Mouse (Mus musculus) liver, embryonic 14.5 days (tissue): ENCODE data around the gene Tcte1. TPM values are rescaled to one million over a fixed set of nuclear protein-coding genes. Genes with fewer than 3 reads are reported as not detected.

ENCODE experiments used
- ATAC-seq: fragments of 200-750 bp; cut with Nextera tagmentation; 2 replicates; pipeline ENCODE4 v1.8.0; 2017; ENCODE audit warnings: moderate number of reproducible peaks, mild to moderate bottlenecking, moderate library complexity; ENCODE audit not compliant: insufficient read depth
- DNase-seq, 3 experiments: peaks; one replicate each; pipeline ENCODE4 v3.0.0-alpha.2; 2012 to 2013; ENCODE audit warnings: low read depth in 3 of 3, low spot score in 3 of 3
- H3K27ac ChIP-seq: fragments of 300-500 bp; sonication (generic); 2 replicates; pipeline ENCODE4 v1.5.1; 2014; ENCODE audit warnings: moderate library complexity, mild to moderate bottlenecking, control low read depth, inconsistent platforms
- H3K27me3 ChIP-seq: fragments of 300-500 bp; sonication (generic); 2 replicates; pipeline ENCODE4 v1.6.1; 2014; ENCODE audit warnings: mild to moderate bottlenecking, low read length, moderate library complexity; ENCODE audit not compliant: control insufficient read depth, insufficient read depth
- H3K36me3 ChIP-seq: fragments of 300-500 bp; sonication (generic); replicated peaks from 2 replicates; pipeline ENCODE4 v1.6.1; 2014; ENCODE audit warnings: low read depth; ENCODE audit not compliant: control insufficient read depth, insufficient read depth
- H3K4me1 ChIP-seq, 2 experiments: fragments of 200-500 bp in 1 of 2; fragments of 300-500 bp in 1 of 2; sonication (generic) in 1 of 2; replicated peaks; 2 replicates each; pipeline ENCODE4 v1.6.1; 2012 to 2014; ENCODE audit warnings: antibody characterized with exemption in 1 of 2, inconsistent platforms in 1 of 2, low read length in 1 of 2; ENCODE audit not compliant: control insufficient read depth in 2 of 2, insufficient read depth in 2 of 2
- H3K4me2 ChIP-seq: fragments of 300-500 bp; sonication (generic); 2 replicates; pipeline ENCODE4 v1.6.1; 2014; ENCODE audit warnings: low read depth, mild to moderate bottlenecking, control low read depth, moderate library complexity
- H3K4me3 ChIP-seq, 2 experiments: fragments of 200-500 bp in 1 of 2; fragments of 300-500 bp in 1 of 2; sonication (generic) in 1 of 2; 2 replicates each; pipeline ENCODE4 v1.5.1; 2012 to 2014; ENCODE audit warnings: low read depth in 2 of 2, low read length in 2 of 2, mild to moderate bottlenecking in 2 of 2, control low read depth in 1 of 2, inconsistent platforms in 1 of 2, moderate library complexity in 1 of 2; ENCODE audit not compliant: insufficient read depth in 1 of 2
- H3K9ac ChIP-seq: fragments of 300-500 bp; sonication (generic); replicated peaks from 2 replicates; pipeline ENCODE4 v1.6.1; 2014; ENCODE audit warnings: mild to moderate bottlenecking, control low read depth, moderate library complexity
- H3K9me3 ChIP-seq: fragments of 300-500 bp; sonication (generic); 2 replicates; pipeline ENCODE4 v1.6.1; 2016; ENCODE audit warnings: low read length, mixed read lengths; ENCODE audit not compliant: control insufficient read depth
- CTCF ChIP-seq: IDR thresholded peaks from 2 replicates; pipeline ENCODE4 v1.5.1; 2016; ENCODE audit warnings: antibody characterized with exemption, low read depth, control low read depth
- EP300 ChIP-seq: IDR thresholded peaks from 2 replicates; pipeline ENCODE4 v1.6.1; 2016; ENCODE audit warnings: antibody characterized with exemption, low read depth
- WGBS: fragments of 180-500 bp; shearing (Covaris S2); extraction: QIAGEN DNeasy Blood & Tissue Kit; methylation state at CpG from one replicate; pipeline ENCODE4 v1.1.7; 2014; ENCODE audit not compliant: insufficient replicate concordance; 5-methylcytosine and 5-hydroxymethylcytosine counted together
- polyA plus RNA-seq, 2 experiments: library from polyadenylated mRNA; depleted of rRNA in 1 of 2; stranded (reverse) in 1 of 2; unstranded in 1 of 2; fragments of >200 nt; fragmentation: Nextera tagmentation in 1 of 2; extraction: Ambion mirVana in 1 of 2; gene quantifications; 2 replicates each; pipeline versions ENCODE4 v1.2.1 to v1.2.3; 2012 to 2014

Gene Tcte1
- polyA plus RNA-seq, 2 experiments, result not detected

GRCm38 (mm10) chr17:45589844-45590243, 66.6 kb downstream of the Tcte1 start:
- Histone ChIP-seq H3K9ac (no peak overlapping the region), H3K36me3 (peaks cover 63% of the 10 kb centered on the region), H3K27me3 (no peaks in the 10 kb centered on the region), H3K4me2 (no peak overlapping the region), H3K4me3 (no peak overlapping the region), H3K9me3 (no peaks in the 10 kb centered on the region; the same call in 1 of the 2 replicates), H3K27ac (no peak overlapping the region), H3K4me1 (peaks cover 15 to 22% of the 10 kb centered on the region in 2 experiments)
- WGBS, result 94% methylated on average over 8 of the region's 8 CpGs
- no peak for DNase-seq
- ATAC-seq, result no peak
- TF ChIP-seq EP300 (no peak), CTCF (no peak)

DNA sequence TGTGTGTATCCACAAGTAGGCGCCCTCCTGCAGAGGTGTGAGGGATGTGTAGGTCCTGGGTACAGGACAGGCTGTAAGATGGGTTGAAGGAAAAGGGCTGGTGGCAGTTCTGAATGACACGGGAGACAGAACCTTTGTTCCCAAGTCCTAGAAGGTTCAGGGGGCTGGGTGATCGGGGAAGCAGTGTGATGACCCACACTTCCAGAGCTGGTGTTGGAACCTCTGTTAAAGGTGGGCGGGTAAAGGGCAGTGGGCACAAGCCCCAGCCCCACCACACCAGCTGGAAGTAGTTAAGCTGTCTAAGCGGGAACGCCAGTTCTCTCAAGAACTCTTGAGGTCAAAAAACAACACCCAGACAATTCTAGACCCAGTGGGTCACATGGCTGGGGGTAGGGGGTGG, 67.2 kb downstream of the Tcte1 start:
- DNase-seq, result no peak
- Histone ChIP-seq H3K27ac (no peak overlapping the region), H3K4me2 (no peak overlapping the region), H3K4me3 (no peak overlapping the region), H3K9me3 (no peaks in the 10 kb centered on the region; the same call in 1 of the 2 replicates), H3K4me1 (peaks cover 13 to 22% of the 10 kb centered on the region in 2 experiments), H3K36me3 (peaks cover 57% of the 10 kb centered on the region), H3K27me3 (no peaks in the 10 kb centered on the region), H3K9ac (no peak overlapping the region)
- WGBS, result 81% methylated on average over 6 of the region's 6 CpGs
- ATAC-seq, result no peak
- no peak for TF ChIP-seq EP300
- TF ChIP-seq CTCF, result no peak

DNA sequence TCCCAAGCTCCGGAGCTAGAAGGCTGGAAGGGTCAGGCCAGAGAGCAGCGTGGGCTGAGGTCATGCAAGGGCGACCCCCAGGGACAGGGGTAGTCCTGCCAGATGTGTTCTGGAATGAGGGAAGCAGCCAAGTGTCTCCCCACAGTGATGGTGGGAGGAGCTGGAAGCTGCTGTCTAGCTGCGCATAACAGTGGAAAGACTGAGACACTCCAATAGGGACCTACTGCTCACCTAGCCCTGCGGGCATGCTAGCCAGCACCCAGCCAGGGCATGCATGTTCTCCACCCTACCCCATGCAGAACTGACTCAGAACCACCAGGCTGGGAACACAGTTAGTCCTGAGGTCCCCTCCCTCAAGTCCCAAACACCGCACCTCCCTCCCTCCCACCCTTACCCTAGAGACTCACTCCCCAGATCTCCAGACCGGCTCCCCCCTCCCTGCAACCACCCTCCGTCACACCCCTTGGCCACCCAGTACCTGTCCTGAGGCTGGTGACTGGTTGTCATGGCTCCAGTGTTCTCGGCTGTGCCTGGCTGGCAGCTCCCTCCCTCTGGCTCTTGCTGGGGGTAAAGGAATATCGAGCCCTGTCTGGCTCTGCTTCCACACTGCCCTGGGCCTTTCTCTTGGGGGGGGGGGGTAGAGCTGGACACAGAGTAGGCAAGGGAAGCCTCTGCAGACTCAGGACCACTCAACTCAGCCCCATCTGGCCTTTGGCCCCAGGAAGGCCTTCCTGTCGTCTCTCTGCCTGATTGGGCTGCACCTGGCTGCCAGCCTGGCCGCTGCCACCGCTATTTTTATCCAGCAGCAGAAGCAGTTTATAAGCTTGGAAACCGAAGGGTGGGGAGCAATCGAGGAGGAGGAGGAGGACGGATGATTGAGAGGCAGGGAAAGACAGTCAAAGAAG, 68.7 kb downstream of the Tcte1 start:
- H3K9ac ChIP-seq, result peak overlapping the region; percentile 92
- peak overlapping the region; percentile 95 for H3K4me2 ChIP-seq
- ATAC-seq, result no peak
- peak overlapping the region; percentile 90 for H3K27ac ChIP-seq
- H3K27me3 ChIP-seq, result no peaks in the 10 kb centered on the region
- no peaks in the 10 kb centered on the region; the same call in 1 of the 2 replicates for H3K9me3 ChIP-seq
- WGBS, result 52% methylated on average over 16 of the region's 16 CpGs
- H3K36me3 ChIP-seq, result peaks cover 42% of the 10 kb centered on the region
- peak overlapping the region; percentile 91 to 96 for H3K4me3 ChIP-seq
- TF ChIP-seq EP300, result no peak
- TF ChIP-seq CTCF, result no peak
- DNase-seq, result no peak
- peaks cover 25 to 29% of the 10 kb centered on the region in 2 experiments for H3K4me1 ChIP-seq

Other genes starting within 250 kb of the Tcte1 start
- gene Cdc5l, start 89.7 kb upstream of the Tcte1 start, polyA plus RNA-seq (2012; rRNA removed), result 8.1 and 15.0 TPM in 2 replicates
- gene Cdc5l, start 89.7 kb upstream of the Tcte1 start, polyA plus RNA-seq (2014; fragmentation: Nextera tagmentation; extraction: Ambion mirVana), result 26.9 and 28.6 TPM in 2 replicates
- gene Spats1, start 48.0 kb upstream of the Tcte1 start, polyA plus RNA-seq (2012; rRNA removed), result 0.06 TPM in 1 of 2 replicates, not detected in the other
- gene Spats1, start 48.0 kb upstream of the Tcte1 start, polyA plus RNA-seq (2014; fragmentation: Nextera tagmentation; extraction: Ambion mirVana), result 0.06 TPM in 1 of 2 replicates, not detected in the other
- gene Aars2, start 16.6 kb upstream of the Tcte1 start, polyA plus RNA-seq (2012; rRNA removed), result 4.6 TPM in 2 replicates
- gene Aars2, start 16.6 kb upstream of the Tcte1 start, polyA plus RNA-seq (2014; fragmentation: Nextera tagmentation; extraction: Ambion mirVana), result 3.3 and 4.0 TPM in 2 replicates
- gene Tmem151b, start 26.2 kb downstream of the Tcte1 start, polyA plus RNA-seq (2012; rRNA removed), result 0.08 and 0.13 TPM in 2 replicates
- 0.06 TPM in 1 of 2 replicates, not detected in the other for gene Tmem151b, start 26.2 kb downstream of the Tcte1 start, polyA plus RNA-seq (2014; fragmentation: Nextera tagmentation; extraction: Ambion mirVana)
- gene Nfkbie, start 32.3 kb downstream of the Tcte1 start, polyA plus RNA-seq (2012; rRNA removed), result 0.62 and 0.65 TPM in 2 replicates
- 0.66 TPM in 2 replicates for gene Nfkbie, start 32.3 kb downstream of the Tcte1 start, polyA plus RNA-seq (2014; fragmentation: Nextera tagmentation; extraction: Ambion mirVana)
- gene Slc35b2, start 40.4 kb downstream of the Tcte1 start, polyA plus RNA-seq (2012; rRNA removed), result 27.6 and 29.9 TPM in 2 replicates
- 44.8 and 46.4 TPM in 2 replicates for gene Slc35b2, start 40.4 kb downstream of the Tcte1 start, polyA plus RNA-seq (2014; fragmentation: Nextera tagmentation; extraction: Ambion mirVana)
- 287 and 369 TPM in 2 replicates for gene Hsp90ab1, start 49.8 kb downstream of the Tcte1 start, polyA plus RNA-seq (2012; rRNA removed)
- 531 and 582 TPM in 2 replicates for gene Hsp90ab1, start 49.8 kb downstream of the Tcte1 start, polyA plus RNA-seq (2014; fragmentation: Nextera tagmentation; extraction: Ambion mirVana)
- 152 and 218 TPM in 2 replicates for gene Slc29a1, start 76.2 kb downstream of the Tcte1 start, polyA plus RNA-seq (2012; rRNA removed)
- gene Slc29a1, start 76.2 kb downstream of the Tcte1 start, polyA plus RNA-seq (2014; fragmentation: Nextera tagmentation; extraction: Ambion mirVana), result 177 and 188 TPM in 2 replicates
- gene Mymx, start 78.7 kb downstream of the Tcte1 start, polyA plus RNA-seq (2012; rRNA removed), result 0.10 TPM in 1 of 2 replicates, not detected in the other
- gene Mymx, start 78.7 kb downstream of the Tcte1 start, polyA plus RNA-seq (2014; fragmentation: Nextera tagmentation; extraction: Ambion mirVana), result not detected in 2 replicates
- not detected in 2 replicates for gene Capn11, start 135.9 kb downstream of the Tcte1 start, polyA plus RNA-seq (2012; rRNA removed)
- gene Capn11, start 135.9 kb downstream of the Tcte1 start, polyA plus RNA-seq (2014; fragmentation: Nextera tagmentation; extraction: Ambion mirVana), result not detected in 2 replicates
- gene Mrpl14, start 162.9 kb downstream of the Tcte1 start, polyA plus RNA-seq (2012; rRNA removed), result 60.8 and 82.6 TPM in 2 replicates
- 142 and 148 TPM in 2 replicates for gene Mrpl14, start 162.9 kb downstream of the Tcte1 start, polyA plus RNA-seq (2014; fragmentation: Nextera tagmentation; extraction: Ambion mirVana)
- 10.4 and 11.0 TPM in 2 replicates for gene Tmem63b, start 163.5 kb downstream of the Tcte1 start, polyA plus RNA-seq (2012; rRNA removed)
- gene Tmem63b, start 163.5 kb downstream of the Tcte1 start, polyA plus RNA-seq (2014; fragmentation: Nextera tagmentation; extraction: Ambion mirVana), result 4.1 and 5.4 TPM in 2 replicates
- not detected in 2 replicates for gene 1600014C23Rik, start 210.4 kb downstream of the Tcte1 start, polyA plus RNA-seq (2012; rRNA removed)
- not detected in 2 replicates for gene 1600014C23Rik, start 210.4 kb downstream of the Tcte1 start, polyA plus RNA-seq (2014; fragmentation: Nextera tagmentation; extraction: Ambion mirVana)